Mouse (Mus musculus) liver, adult 2 months (tissue): ENCODE results near the gene Cacna1s.

Experiments
- CTCF ChIP-seq: fragments of 200-500 bp; IDR thresholded peaks from 2 replicates; pipeline ENCODE4 v1.5.1; 2011; ENCODE audit warnings: low read depth, low read length, control low read depth
- POLR2A ChIP-seq: fragments of 200-500 bp; IDR thresholded peaks from 2 replicates; pipeline ENCODE4 v1.6.1; 2011; ENCODE audit warnings: low read length, control low read depth; ENCODE audit not compliant: insufficient read depth; ENCODE audit errors: extremely low read depth

- TF ChIP-seq CTCF (no peak), POLR2A (no peak)
These were observed 51.1 kb downstream of the Cacna1s start for GRCm38 (mm10) chr1:136103696-136104095.
